Mouse (Mus musculus): ENCODE measurements around the gene Lca5l.
"Not testable (repeated sequence)": the region's sequence is repeated elsewhere in the genome, so short reads cannot be mapped to it uniquely, and the experiment has no call there.

The Lca5l gene

GRCm38 (mm10) chr16:96165723-96166264 lies 26.3 kb downstream of the Lca5l start:
- DNase-seq, result no peak

DNA sequence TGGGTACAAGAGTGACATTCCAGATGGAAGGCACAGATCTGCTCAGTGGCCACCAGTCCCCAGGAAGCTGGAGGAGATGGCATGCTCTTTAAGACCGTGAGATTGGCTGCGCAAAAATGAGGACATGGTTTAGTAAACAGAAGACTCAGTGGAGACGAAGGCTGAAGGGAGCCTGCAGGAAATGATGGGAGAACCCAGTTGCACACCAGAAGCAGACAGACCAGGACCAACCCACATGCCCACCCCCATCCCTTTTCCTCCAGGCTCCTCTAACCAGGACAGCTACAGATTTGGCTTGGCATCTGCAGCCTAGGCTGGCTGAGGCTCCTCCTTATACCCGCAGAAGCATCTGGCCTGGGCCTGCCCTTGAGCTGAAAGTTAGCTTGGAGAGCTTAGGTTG lies 30.7 kb downstream of the Lca5l start:
- no peak for DNase-seq

GRCm38 (mm10) chr16:96160927-96161326 lies 31.1 kb downstream of the Lca5l start:
- no peak for DNase-seq

- no peak for DNase-seq
Measured at GRCm38 (mm10) chr16:96159794-96160346, 32.2 kb downstream of the Lca5l start.

DNA sequence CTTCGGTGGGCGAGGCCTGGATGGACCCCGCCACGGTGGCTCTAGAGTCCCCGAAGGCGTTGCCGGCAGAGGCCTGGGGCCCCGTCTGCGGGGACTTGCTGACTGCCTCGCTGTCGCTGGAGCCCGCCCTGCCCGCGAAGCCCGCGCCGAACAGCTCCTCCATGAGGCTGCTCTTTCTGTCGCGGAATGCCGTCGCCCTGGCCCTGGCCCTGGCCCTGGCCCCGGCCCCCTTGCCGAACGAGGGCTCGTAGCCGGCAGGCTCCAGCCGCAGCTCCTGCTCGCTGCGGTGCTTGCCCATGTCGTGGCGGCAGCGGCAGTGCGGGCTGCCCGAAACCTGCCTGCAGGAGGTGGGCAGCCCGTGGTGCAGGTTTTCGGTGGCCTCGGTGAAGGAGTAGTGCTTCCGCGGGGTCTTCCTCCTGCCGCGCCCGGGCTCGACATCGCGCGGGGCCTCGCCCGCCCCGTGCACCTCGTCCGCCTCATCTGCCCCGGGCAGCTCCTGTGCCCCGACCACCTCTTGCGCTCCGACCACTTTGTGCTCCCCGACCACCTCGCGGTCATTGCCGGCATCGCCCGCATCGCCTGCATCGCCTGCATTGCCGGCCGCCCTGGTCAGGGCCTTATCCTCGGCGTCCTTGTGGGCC lies 32.9 kb downstream of the Lca5l start:
- DNase-seq, result peak; percentile 45

- DNase-seq, result no peak
Measured at GRCm38 (mm10) chr16:96158511-96159080, 33.5 kb downstream of the Lca5l start.

GRCm38 (mm10) chr16:96157171-96157570 lies 34.9 kb downstream of the Lca5l start:
- DNase-seq, result peak; percentile 76

DNA sequence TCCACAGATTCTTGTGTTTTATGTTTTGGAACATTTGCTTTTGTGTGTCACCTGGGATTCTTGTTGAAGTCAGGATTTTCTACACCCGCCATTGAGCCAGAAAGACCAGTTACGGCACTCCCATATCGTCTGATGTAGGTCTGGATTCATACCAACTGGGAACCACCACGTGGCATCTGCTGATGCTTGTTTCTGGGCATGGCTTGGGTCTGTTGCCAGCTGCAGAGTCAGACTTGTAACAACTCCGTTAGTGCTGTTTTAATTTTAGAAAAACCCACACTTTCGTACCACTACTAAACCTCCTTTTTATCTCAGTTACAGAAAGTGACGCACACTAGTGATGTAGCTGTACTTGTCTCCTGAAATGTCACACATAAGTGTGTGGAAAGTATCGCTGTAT lies 36.1 kb downstream of the Lca5l start:
- DNase-seq, result peak; percentile 66

DNA sequence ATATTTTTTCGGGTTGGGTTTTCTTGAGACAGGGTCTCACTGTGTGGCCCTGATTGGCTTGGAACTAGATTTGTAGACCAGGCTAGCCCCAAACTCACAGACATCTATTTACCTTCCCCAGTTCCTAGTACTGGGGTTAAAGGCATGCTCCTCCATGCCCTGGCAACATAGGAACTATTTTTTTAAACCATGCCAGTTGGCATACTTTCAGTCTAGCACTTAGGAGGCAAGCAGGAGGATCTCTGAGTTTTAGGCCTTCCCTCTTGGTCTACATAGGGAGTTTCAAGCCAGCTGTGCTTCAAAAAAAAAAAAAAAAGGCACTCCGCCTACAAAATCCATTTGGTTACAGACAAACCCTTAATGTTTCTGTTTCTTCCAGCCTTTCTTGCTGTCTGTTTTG lies 37.6 kb downstream of the Lca5l start:
- no peak for DNase-seq

DNA sequence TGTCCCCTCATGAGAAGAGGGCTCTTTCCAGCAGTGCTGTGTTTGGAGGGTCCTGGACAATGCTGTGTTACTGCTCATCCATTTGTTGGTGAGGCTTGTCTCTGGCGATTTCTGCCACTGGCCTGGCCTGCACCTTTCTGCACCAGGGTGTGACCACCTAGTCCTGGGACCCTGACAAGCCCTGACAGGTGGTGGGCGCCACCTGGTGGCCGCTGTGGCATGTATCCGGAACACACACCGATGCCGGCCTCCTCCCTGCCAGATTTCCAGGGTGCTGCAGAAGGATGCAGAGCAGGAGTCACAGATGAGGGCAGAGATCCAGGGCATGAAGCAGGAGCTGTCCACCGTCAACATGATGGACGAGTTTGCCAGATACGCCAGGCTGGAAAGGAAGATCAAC lies 40.5 kb downstream of the Lca5l start:
- peak; percentile 44 for DNase-seq

DNA sequence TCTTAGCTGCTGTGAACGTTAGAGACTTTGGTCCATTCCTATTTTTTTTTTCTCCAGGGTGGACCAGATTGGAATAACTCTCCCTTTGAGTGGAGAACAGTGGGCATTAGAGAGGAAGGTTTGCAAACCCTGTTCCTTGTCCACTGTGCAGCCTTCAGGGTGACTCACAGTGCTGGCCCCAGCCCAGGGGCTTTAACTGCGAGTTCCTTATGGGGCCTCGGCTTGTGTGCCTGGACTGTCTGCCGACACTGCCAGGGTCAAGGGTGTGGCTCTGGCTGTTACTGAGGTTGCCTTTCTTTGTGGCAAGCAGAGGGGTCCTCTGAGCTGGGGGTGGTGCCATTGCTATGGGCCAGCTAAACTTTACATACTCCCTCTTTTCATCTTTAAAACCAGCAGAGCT lies 41.1 kb downstream of the Lca5l start:
- no peak for DNase-seq

DNA sequence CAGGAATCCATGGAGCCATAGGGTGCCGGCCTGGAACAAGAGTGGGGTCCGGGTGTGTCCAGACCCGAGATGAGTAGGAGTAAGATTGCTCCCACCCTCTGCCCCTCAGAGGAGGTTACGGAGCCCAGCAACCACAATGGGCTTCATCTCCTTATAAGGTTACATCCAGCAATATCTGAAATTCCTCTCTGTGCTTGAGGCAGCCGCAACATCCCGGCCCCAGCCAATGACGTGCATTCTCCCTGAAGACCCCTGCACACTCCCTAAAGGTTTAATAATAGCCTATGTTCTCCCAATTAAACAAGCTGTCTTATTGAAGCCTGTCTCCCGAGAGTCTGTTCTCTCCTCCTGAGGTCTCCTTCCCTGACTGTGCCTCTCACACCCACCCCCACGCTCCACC lies 42.8 kb downstream of the Lca5l start:
- no peak for DNase-seq

DNA sequence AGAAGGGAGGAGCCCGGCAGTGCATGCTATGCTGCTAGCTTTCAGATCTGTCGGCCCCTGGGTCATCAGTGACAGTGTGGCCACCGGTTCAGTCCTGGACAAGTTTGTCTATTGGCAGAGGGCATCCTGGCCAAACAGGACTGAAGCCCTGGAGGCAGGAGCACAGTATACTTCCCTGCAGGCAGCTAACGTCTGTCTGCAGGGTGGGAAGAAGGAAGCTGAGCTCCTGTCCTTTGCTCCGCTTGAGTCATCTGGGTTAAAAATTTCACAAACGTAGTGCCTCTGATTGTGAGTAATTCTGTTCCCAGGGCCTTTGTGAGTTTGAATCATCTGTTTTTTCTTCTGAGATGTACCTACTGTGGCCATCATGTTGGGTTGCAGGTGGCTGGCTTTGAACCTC lies 43.2 kb downstream of the Lca5l start:
- DNase-seq, result no peak

DNA sequence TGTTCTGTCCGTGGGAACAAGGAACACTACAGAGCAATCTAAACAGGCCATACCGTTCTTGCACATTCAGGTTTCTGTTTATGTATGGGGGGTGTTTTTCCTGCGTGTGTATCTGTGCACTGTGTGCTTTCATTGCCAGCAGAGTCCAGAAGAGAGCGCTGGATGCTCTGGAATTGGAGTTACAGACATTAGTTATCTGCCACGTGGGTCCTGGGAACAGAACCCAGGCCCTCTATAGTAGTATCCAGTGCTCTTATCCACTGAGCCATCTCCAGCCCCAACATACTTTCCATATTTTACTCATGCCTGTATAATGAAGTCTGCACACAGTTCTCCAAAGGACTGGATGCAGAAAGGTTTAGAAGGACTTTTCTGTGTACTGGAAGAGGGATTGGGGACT lies 46.3 kb downstream of the Lca5l start:
- no peak for DNase-seq

- DNase-seq, result peak; percentile 100
Measured at GRCm38 (mm10) chr16:96145110-96145800, 46.8 kb downstream of the Lca5l start, which contains the start of gene Wrb. Gene Wrb (plus strand): TSS chr16:96145407.

DNA sequence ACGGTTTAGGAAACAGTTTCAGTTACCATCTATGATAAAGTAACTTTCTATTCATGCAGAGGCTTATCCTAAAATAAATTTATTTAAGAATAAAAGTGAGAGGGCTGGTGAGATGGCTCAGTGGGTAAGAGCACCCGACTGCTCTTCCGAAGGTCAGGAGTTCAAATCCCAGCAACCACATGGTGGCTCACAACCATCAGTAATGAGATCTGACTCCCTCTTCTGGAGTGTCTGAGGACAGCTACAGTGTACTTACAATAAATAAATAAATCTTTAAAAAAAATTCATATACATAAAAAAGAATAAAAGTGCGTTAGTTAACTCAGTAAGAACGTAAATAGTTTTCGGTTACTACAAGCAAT lies 47.3 kb downstream of the Lca5l start:
- not testable (repeated sequence) for DNase-seq

DNA sequence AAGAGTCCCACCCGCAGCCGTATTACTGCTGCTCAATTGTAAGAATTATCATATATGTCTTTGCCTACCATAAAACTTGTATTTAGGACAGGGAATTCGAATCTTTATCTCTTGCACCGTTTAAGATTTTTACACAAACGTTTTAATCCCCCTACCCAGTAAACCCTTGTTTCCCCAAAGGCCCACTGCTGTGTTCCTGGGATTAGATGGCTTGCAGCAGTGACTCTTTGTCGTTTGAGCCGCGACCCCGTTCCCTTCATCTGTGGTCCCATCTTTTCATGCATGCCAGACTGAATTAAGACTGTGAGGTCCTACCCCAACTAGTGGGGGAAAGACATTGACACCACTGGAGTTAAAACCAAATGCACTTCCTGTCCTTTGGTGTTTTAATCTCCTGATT lies 63.6 kb downstream of the Lca5l start:
- no peak for DNase-seq

DNA sequence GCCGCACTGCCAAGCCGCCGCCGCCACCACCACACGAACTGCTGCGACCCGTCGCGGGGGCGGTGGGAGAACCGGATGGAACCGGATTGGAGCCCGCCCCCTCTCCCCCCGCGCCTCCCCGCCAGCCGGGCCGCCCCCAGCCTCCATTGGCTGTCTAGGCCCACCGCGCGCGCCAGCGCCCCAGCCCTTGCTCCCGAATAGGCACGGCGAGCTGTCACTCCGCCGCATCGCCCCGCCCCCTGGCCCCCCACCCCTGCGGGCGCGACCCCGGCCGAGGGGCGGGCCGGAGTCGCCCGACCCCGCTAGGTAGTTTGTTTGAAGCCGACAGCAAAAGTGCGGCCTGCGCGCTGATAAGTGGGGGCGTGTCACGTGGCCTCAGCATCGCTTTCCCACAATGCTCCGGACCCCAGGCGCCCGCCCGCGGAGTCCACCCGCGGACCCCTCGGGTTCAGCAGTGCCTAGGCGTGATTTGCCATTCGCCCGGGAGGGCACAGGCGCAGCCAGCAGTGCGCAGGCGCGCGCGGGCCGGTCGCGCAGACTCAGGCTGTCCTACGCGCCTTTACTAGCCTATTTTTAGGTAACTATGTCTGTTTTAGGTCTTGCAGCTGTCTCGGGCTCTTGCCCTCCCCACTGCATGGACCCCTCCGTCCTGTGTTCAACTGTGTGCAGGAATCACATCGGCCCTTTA lies 64.3 kb downstream of the Lca5l start, which contains the start of gene Hmgn1:
Gene Hmgn1 (minus strand): TSS at position 73 of the 688 bp plus-strand sequence.
- DNase-seq, result peak; percentile 94

GRCm38 (mm10) chr16:96127288-96127656 lies 64.8 kb downstream of the Lca5l start:
- no peak for DNase-seq

- DNase-seq, result no peak
Measured at GRCm38 (mm10) chr16:96126684-96127171, 65.3 kb downstream of the Lca5l start.

DNA sequence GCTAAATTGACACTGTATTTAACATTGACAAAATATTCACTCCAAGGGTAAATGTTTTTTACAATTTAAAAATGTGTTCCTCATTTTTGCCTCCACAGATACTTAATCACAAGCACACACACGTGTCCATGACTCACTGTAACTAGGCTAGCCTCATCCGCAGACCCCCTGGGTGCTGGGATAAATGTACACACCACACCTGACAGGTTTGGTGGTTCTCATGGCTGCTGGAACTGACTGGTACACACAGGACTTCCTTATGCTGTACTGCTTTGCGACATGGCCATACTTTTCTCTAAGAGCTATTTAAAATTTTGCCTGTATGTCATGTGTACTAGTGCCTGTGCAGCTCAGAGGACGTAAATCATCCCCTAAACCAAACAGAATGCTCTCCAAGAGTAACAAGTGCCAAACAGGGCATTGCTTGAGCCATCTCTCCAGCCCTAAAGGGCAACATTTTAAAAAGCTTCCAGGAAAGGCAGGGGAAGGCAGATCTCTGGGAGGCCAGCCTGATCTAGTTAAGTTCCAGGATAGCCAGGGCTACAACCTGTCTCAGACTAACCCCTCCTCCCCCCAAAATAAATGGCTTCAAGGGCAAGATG lies 71.9 kb downstream of the Lca5l start:
- DNase-seq, result no peak

DNA sequence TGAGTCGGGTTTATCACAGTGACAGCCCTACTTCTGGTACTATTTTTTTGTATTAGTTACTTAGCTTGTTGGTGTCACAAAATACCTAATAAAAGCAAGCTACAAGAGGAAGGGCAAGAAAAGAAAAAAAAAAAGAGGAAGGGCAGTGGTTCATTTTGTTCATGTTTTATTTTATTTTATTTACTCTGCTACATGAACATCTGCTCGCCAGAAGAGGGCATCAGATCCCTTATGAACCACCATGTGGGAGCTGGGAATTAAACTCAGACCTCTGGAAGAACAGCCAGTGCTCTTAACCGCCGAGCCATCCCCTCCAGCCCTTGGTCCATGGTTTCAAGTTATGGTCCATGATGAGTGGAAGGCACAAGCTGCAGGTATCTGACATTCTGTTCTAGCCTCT lies 77.3 kb downstream of the Lca5l start:
- DNase-seq, result no peak

DNA sequence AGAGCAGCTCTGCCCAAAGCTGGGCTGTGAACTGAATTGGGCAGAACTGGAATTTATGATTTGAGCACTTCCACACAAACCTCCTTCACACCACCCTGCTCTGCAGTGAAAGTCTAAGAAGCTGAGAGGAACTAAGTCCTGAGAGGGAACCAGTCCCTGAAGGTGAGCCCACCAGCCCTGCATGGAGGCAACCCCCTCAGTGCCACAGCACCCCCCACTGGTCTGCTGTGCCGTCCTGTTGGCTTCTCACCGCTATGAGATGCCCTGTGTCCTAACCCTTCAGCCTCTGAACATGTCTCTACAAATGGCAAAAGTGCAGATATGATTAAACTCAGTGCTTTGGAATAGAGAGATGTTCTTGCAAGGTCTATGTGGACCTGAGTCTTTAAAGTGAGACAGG lies 79.3 kb downstream of the Lca5l start:
- DNase-seq, result no peak

Data from right cerebral cortex, postnatal 25 days (tissue).